Mouse (Mus musculus) liver, postnatal 0 days (tissue): ENCODE results near the gene Plcb3.

Source experiments
- CTCF ChIP-seq: sonication (generic); IDR thresholded peaks from 2 replicates; pipeline ENCODE4 v1.5.1; 2016; ENCODE audit warnings: antibody characterized with exemption, low read depth
- EP300 ChIP-seq: IDR thresholded peaks from 2 replicates; pipeline ENCODE4 v1.6.1; 2016; ENCODE audit warnings: antibody characterized with exemption, low read depth, mild to moderate bottlenecking

- TF ChIP-seq CTCF (no peak), EP300 (peak; percentile 62)
These were observed 24.8 kb downstream of the Plcb3 start for GRCm38 (mm10) chr19:6951381-6951968.
